Mouse (Mus musculus) hindbrain, embryonic 15.5 days (tissue): ENCODE measurements around the gene Pheta1. TPM values are rescaled to one million over a fixed set of nuclear protein-coding genes. Genes with fewer than 3 reads are reported as not detected.
"Not testable (repeated sequence)": the region's sequence is repeated elsewhere in the genome, so short reads cannot be mapped to it uniquely, and the experiment has no call there.

Source experiments
- ATAC-seq: fragments of 200-750 bp; cut with Nextera tagmentation; 2 replicates; pipeline ENCODE4 v1.8.0; 2017; ENCODE audit warnings: low read depth, moderate number of reproducible peaks, moderate TSS enrichment; ENCODE audit not compliant: low FRiP score
- H3K27ac ChIP-seq: fragments of 300-500 bp; sonication (generic); replicated peaks from 2 replicates; pipeline ENCODE4 v1.5.1; 2015; ENCODE audit warnings: mild to moderate bottlenecking, inconsistent platforms
- H3K27me3 ChIP-seq: fragments of 300-500 bp; sonication (generic); 2 replicates; pipeline ENCODE4 v1.6.1; 2015; ENCODE audit warnings: control low read depth, inconsistent platforms
- H3K36me3 ChIP-seq: fragments of 300-500 bp; sonication (generic); 2 replicates; pipeline ENCODE4 v1.6.1; 2015; ENCODE audit warnings: control low read depth, inconsistent platforms
- H3K4me1 ChIP-seq: fragments of 300-500 bp; sonication (generic); replicated peaks from 2 replicates; pipeline ENCODE4 v1.6.1; 2015; ENCODE audit warnings: control low read depth, inconsistent platforms
- H3K4me2 ChIP-seq: fragments of 300-500 bp; sonication (generic); 2 replicates; pipeline ENCODE4 v1.6.1; 2015; ENCODE audit warnings: moderate library complexity, mild to moderate bottlenecking, inconsistent platforms
- H3K4me3 ChIP-seq: fragments of 300-500 bp; sonication (generic); 2 replicates; pipeline ENCODE4 v1.5.1; 2015; ENCODE audit warnings: mild to moderate bottlenecking, inconsistent platforms
- H3K9ac ChIP-seq: fragments of 300-500 bp; sonication (generic); 2 replicates; pipeline ENCODE4 v1.6.1; 2015; ENCODE audit warnings: inconsistent platforms
- H3K9me3 ChIP-seq: fragments of 300-500 bp; sonication (generic); 2 replicates; pipeline ENCODE4 v1.6.1; 2016; ENCODE audit warnings: control low read depth, inconsistent platforms
- WGBS: fragments of 180-500 bp; shearing (Covaris S2); methylation state at CpG from one replicate; pipeline ENCODE4 v1.1.7; 2015; 5-methylcytosine and 5-hydroxymethylcytosine counted together
- polyA plus RNA-seq: library from polyadenylated mRNA; unstranded; fragments of >200 nt; fragmentation: Nextera tagmentation; extraction: Ambion mirVana; gene quantifications from 2 replicates; pipeline ENCODE4 v1.2.1, GENCODE M21; 2015

Gene Pheta1
- polyA plus RNA-seq, 1 experiment from 2014 or later, result 42.0 TPM

DNA sequence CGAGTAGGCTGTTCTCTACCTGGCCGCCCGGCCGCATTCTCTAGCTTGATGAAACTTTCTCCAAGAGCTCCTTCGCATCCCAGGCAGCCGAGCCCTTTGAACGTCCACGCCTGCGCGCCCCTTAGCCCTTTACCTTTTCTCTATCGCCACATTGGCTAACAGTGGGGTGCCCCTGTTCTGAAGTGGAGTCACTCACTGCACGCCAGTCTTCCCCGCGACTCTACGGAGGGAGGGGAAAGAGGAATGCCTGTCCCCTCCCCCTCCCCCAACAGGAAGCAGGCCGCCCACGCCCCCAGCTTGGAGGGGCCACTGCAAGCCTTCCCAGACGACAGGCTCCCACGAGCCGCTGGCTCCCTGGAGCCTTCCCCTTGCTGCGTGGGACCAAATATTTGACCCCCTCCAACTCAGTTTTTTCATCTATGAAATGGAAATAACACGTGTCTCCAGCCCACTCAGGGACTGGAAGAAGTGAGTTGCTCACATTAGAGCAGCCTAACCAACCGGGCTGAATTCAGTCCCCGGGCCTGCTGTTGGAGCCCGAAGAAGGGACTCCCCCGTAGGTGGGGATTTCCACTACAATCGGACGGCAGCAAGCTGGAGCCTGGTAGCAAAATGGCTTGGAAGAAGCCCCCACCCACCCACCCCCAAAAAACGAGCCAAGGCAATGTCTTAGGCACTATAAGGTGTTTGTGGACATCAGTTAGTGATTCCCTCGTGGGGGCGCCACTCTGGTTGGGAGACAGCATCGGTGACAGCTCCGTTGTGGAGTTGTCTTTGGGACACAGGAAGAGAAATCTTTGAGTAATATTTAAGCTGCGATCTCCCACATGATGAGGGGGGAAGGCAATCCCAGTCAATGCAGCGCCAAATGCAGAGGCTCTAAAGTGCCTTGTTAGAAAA is 11.1 kb upstream of the Pheta1 start, which contains the start of gene Sh2b3:
Gene Sh2b3 (minus strand): TSS at position 206 of the 900 bp plus-strand sequence.
- Histone ChIP-seq H3K27ac (peak within 1 kb of the TSS; percentile 51), H3K4me3 (peak within 1 kb of the TSS; percentile 57), H3K9me3 (no peaks in the 10 kb centered on the region), H3K9ac (peak within 1 kb of the TSS; percentile 66), H3K27me3 (peaks cover 32% of the 10 kb centered on the region), H3K36me3 (no peaks in the 10 kb centered on the region), H3K4me1 (peaks cover 59% of the 10 kb centered on the region), H3K4me2 (peak within 1 kb of the TSS; percentile 90)
- ATAC-seq, result peak; percentile 19; the same call in 1 of the 2 replicates
- WGBS, result 2% methylated on average over 35 of the region's 35 CpGs

DNA sequence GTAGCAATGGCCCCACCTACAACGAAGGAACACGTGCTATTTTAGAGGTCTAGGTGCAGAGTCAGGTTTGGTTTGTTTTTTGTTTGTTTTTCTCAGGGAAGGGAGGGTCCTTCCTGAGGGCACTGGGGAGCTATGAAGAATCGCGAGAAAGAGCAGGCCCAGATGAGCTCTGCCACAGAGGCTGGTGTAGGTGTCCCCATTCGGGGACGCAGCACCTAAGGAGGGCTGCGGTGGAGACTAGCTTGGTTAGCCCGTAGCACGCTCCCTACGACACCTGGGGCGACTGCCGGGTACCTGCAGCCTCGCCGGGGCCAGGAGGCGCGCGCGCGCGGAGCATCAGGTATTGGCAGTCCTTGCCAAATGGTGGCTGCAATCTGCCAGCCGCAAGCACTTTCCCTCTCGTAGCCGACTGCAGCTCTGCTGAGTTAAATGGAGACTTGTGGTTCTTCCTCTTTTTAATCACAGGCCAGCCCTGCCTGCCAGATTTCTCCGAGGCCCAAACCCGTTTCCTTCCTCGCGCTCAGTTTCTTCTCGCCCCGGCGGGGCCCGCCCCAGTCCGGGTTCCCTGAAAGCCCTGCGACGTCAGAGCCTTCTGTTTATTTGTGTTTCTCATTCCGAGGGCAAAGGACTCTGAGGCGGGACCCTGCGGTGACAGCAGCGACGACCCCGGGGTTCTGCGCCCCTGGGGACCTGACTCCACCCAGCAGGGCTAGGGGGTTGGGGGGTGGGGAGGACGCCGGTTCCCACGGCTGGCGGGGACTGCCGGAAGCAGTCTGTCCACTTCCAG is 10.2 kb upstream of the Pheta1 start:
- Histone ChIP-seq H3K9ac (peak overlapping the region; percentile 29), H3K4me2 (peak overlapping the region; percentile 90)

DNA sequence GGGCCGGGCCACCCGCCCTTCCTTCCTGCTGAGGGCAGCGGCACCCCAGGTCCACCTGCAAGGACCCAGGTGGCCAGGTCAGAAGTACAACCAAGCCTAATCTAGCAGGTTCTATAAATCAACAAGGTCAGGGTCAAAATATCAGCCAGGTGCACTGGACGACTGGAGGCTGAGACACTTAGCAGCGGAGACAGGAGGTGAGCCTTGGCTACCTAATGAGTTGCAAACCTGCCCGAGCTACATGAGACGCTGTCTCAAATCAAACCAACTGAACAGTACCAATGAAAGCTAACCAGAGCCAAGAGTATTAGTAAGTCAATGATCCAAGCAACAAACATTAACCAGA is 9.7 kb upstream of the Pheta1 start:
- no peak for ATAC-seq
- Histone ChIP-seq H3K27me3 (peaks cover 43% of the 10 kb centered on the region), H3K4me3 (peak overlapping the region; percentile 37), H3K9me3 (no peaks in the 10 kb centered on the region), H3K4me2 (peak overlapping the region; percentile 90), H3K4me1 (peaks cover 54% of the 10 kb centered on the region), H3K36me3 (no peaks in the 10 kb centered on the region), H3K9ac (no peak overlapping the region), H3K27ac (no peak overlapping the region)
- 28% methylated on average over 7 of the region's 7 CpGs for WGBS

More for the DNA sequence above, 10.2 kb upstream of the Pheta1 start:
- Histone ChIP-seq H3K36me3 (no peaks in the 10 kb centered on the region), H3K4me1 (peaks cover 60% of the 10 kb centered on the region), H3K27ac (peak overlapping the region; percentile 35; the same call in 1 of the 2 replicates), H3K9me3 (no peaks in the 10 kb centered on the region), H3K27me3 (peaks cover 37% of the 10 kb centered on the region), H3K4me3 (peak overlapping the region; percentile 37)
- ATAC-seq, result no peak
- WGBS, result under 1% methylated on average over 46 of the region's 46 CpGs

DNA sequence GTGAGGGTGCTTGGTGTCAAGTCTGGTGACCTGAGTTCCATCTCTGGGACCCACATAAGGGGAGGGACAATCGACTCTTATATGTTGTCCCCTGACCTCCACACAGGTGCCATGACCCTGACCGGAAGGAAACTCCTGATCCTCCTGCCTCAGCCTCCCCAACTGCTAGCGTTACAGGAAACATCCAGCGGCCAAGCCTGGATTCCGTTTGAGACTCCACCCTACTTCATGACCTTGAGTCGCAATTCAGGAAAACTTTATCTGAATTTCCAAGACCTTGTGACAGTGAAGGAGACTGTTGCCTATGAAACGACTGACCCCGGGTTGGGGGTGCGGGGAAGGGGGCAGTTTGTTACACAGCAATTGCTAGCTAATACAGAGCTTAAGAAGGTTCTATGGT is 7.3 kb upstream of the Pheta1 start:
- Histone ChIP-seq H3K4me3 (no peak overlapping the region), H3K4me1 (peaks cover 33% of the 10 kb centered on the region), H3K36me3 (no peaks in the 10 kb centered on the region), H3K4me2 (no peak overlapping the region), H3K27ac (no peak overlapping the region), H3K27me3 (peaks cover 53% of the 10 kb centered on the region), H3K9me3 (no peaks in the 10 kb centered on the region), H3K9ac (no peak overlapping the region)
- 93% methylated on average over 9 of the region's 9 CpGs for WGBS
- no peak for ATAC-seq

DNA sequence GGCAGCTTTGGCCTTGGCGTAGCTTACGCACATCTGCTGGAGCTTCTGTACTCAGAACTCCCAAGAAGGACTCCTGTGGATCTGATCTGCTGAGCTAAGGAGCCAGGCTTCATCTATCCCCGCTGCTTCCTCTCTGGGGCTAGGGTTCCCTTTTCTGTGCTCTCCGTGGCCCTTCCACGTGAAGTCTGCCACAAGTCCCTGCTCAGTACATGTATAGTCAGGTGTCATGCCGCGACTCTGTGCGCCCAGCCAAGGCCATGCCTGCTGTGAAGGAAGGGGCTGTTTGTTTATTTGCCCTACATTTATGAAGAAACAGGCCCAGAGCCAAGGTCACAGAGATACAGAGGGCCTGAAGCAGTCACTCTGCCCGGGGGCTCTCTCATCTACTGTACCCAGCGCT is 6.8 kb upstream of the Pheta1 start:
- Histone ChIP-seq H3K9me3 (no peaks in the 10 kb centered on the region), H3K27me3 (peaks cover 51% of the 10 kb centered on the region), H3K27ac (no peak overlapping the region), H3K4me1 (peaks cover 31% of the 10 kb centered on the region), H3K9ac (no peak overlapping the region), H3K4me2 (peak overlapping the region; percentile 84; the same call in 1 of the 2 replicates), H3K36me3 (no peaks in the 10 kb centered on the region), H3K4me3 (no peak overlapping the region)
- WGBS, result 42% methylated on average over 10 of the region's 10 CpGs
- ATAC-seq, result no peak

DNA sequence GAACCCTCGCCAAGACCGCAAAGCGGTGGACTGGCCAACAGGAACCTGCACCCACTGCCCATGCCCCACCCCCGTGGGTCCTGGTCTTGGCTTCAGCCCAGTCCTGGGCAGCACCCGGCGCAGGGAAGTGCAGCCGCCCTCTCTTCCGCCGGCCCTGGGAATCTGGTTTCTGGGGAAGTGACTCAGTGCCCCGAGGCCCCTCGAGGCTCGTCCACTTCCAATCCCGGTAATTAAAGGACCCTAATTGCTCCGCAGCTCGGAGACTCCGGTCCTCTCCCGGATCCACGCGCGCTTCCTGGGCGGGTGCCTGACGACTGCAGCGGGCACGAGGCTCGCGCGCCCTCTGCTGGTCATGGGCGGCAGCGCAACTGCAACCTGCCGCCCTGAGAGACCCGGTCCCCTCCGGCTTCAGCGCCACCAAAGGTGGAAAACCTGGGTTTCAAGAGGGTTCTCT is 6.1 kb upstream of the Pheta1 start:
- H3K4me2 ChIP-seq, result peak overlapping the region; percentile 84
- H3K36me3 ChIP-seq, result no peaks in the 10 kb centered on the region
- WGBS, result under 1% methylated on average over 33 of the region's 33 CpGs
- H3K9me3 ChIP-seq, result no peaks in the 10 kb centered on the region
- peaks cover 24% of the 10 kb centered on the region for H3K4me1 ChIP-seq
- H3K27me3 ChIP-seq, result peaks cover 44% of the 10 kb centered on the region
- peak; percentile 31 for ATAC-seq
- peak overlapping the region; percentile 46 for H3K4me3 ChIP-seq
- H3K27ac ChIP-seq, result no peak overlapping the region
- peak overlapping the region; percentile 45 for H3K9ac ChIP-seq

DNA sequence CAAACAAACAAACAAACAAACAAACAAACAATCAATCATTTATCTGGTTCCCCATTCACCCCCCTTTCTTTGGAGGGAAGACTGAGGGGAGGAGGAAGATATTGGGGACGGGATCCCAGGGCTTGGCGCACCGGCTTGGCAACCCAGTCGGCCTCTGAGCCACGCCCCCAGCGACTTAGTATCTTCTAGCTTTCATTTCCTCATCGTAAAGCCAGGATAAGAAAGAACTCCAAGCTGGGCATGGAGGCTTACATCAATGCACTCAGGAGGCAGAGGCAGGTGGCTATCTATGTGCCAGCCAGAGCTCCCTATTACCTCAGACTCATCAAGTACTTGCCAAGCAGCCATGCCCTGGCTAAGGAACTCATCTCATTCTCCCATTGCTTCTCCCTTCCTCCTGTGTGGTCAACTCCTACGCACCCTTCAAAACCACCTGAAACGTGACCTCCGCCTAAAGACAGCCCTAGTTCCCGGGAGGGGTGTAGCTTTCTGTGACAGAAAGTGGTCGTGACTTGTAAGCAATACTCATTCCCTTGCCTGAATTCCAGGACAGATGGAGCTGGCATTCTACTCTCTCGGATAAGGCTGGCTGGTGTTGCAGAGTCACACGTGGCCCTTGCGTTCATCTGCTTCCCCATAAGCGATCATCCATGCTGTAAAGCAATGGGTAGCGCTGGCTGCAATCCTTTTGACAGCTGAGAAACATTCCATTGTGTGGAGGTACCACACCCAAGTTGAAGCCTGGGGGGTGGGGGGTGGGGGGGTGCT is 5.5 kb upstream of the Pheta1 start:
- Histone ChIP-seq H3K4me3 (peak overlapping the region; percentile 46), H3K36me3 (no peaks in the 10 kb centered on the region), H3K9ac (no peak overlapping the region), H3K27me3 (peaks cover 43% of the 10 kb centered on the region), H3K27ac (no peak overlapping the region), H3K4me2 (peak overlapping the region; percentile 84), H3K9me3 (no peaks in the 10 kb centered on the region), H3K4me1 (peaks cover 24% of the 10 kb centered on the region)
- 17% methylated on average over 17 of the region's 17 CpGs for WGBS
- no peak for ATAC-seq

DNA sequence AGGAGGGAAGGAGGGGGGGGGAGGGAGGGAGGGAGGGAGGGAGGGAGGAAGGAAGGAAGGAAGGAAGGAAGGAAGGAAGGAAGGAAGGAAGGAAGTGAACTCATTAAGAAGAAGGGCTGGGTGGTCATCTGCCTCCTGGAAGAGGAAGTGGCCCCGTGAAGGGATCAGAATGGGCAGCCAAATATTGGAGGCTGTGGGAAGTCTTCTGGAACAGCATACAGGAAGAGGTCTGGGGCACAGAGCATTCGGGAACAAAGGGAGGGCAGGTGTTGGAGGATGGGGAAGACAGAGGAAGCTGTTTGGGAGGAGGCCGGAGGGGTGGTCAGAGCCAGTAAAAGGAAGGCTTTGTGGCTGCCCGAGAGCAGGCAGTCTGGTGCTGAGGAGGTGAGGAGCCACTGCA is 3.4 kb upstream of the Pheta1 start:
- H3K9me3 ChIP-seq, result no peaks in the 10 kb centered on the region
- peaks cover 32% of the 10 kb centered on the region for H3K27me3 ChIP-seq
- H3K4me2 ChIP-seq, result no peak overlapping the region
- no peak overlapping the region for H3K4me3 ChIP-seq
- no peak for ATAC-seq
- H3K9ac ChIP-seq, result no peak overlapping the region
- no peak overlapping the region for H3K27ac ChIP-seq
- peaks cover 30% of the 10 kb centered on the region for H3K4me1 ChIP-seq
- WGBS, result 41% methylated on average over 4 of the region's 4 CpGs
- H3K36me3 ChIP-seq, result no peaks in the 10 kb centered on the region

DNA sequence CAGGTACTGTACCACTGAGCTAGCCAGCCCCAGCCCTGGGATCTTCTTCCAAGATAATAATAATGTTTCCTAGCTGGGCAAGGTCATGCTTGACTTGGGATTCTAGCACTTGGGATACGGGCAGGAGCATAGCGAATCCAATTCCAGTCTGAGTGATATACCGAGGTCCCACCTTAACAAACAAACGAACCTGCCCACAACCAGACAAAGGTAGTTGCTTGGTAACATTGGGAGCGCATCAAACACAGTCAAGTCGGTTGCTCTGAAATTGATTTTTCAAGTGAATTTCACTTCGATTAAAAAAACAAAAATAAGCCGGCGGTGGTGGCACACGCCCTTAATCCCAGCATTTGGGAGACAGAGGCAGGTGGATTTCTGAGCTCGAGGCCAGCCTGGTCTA is 2.5 kb upstream of the Pheta1 start:
- no peaks in the 10 kb centered on the region for H3K9me3 ChIP-seq
- H3K4me1 ChIP-seq, result peaks cover 39% of the 10 kb centered on the region
- no peak overlapping the region for H3K27ac ChIP-seq
- H3K9ac ChIP-seq, result no peak overlapping the region
- WGBS, result 78% methylated on average over 11 of the region's 11 CpGs
- H3K4me2 ChIP-seq, result no peak overlapping the region
- ATAC-seq, result no peak
- peaks cover 32% of the 10 kb centered on the region for H3K27me3 ChIP-seq
- H3K36me3 ChIP-seq, result no peaks in the 10 kb centered on the region
- H3K4me3 ChIP-seq, result no peak overlapping the region

DNA sequence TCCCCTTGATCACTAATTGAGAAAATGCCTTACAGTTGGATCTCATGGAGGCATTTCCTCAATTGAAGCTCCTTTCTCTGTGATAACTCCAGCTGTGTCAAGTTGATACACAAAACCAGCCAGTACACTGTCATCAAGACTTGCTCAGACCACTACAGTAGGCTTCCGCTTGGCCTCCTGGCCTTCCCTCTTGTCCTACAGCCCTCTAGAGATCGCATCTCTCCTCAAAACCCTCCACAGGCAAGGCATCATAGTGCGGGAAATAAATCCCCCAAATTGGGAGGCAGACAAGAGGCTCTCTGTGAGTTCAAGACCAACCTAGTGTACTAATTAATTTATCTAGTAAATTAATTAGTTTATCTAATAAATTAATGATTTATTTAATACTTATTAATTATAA is 1.5 kb upstream of the Pheta1 start:
- 81% methylated on average over 3 of the region's 3 CpGs for WGBS
- peaks cover 27% of the 10 kb centered on the region for H3K27me3 ChIP-seq
- not testable (repeated sequence) for H3K36me3 ChIP-seq, H3K27ac ChIP-seq, H3K4me3 ChIP-seq, H3K4me2 ChIP-seq, H3K9me3 ChIP-seq, ATAC-seq, H3K9ac ChIP-seq
- H3K4me1 ChIP-seq, result peaks cover 41% of the 10 kb centered on the region

DNA sequence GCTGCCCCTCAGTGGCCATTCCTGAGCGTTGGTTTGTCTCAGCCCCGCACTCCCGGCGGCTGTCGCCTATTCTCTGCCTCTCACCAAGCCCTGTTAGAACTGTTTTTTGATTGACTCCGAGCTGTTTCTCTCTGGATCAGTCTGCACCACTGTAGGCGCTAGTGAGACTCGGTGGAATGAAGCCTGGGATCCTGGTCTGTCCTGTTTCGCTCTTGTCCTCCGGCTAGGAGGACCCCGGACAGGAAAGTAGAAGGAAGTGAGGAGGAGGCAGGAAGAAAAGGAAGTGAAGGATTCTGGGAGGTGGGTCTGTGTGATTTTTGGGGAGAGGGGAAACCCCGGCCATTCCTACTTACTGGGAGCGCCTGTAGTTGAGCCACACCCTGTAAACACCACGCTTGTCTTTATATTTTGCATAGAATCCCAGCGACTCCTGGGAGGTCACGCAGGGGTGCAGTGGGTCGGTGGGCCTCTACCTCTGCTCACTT is 707 bp upstream of the Pheta1 start:
- peaks cover 24% of the 10 kb centered on the region for H3K27me3 ChIP-seq
- H3K4me2 ChIP-seq, result peak overlapping the region; percentile 82
- peak overlapping the region; percentile 54 for H3K27ac ChIP-seq
- H3K4me3 ChIP-seq, result peak overlapping the region; percentile 73
- peak overlapping the region; percentile 76 for H3K9ac ChIP-seq
- H3K4me1 ChIP-seq, result peaks cover 33% of the 10 kb centered on the region
- under 1% methylated on average over 17 of the region's 17 CpGs for WGBS
- H3K36me3 ChIP-seq, result peaks cover 6% of the 10 kb centered on the region; the same call in 1 of the 2 replicates
- peak; percentile 29; the same call in 1 of the 2 replicates for ATAC-seq
- H3K9me3 ChIP-seq, result no peaks in the 10 kb centered on the region
